Mouse (Mus musculus): Measurements from ENCODE around the gene Impdh1. TPM values are rescaled to one million over a fixed set of nuclear protein-coding genes. Genes with fewer than 3 reads are reported as not detected.
A peak's percentile ranks its signal among the peaks of the same experiment; 100 is the strongest.

The Impdh1 gene
- polyA plus RNA-seq, 1 experiment from 2014 or later, result 37.6 TPM

DNA sequence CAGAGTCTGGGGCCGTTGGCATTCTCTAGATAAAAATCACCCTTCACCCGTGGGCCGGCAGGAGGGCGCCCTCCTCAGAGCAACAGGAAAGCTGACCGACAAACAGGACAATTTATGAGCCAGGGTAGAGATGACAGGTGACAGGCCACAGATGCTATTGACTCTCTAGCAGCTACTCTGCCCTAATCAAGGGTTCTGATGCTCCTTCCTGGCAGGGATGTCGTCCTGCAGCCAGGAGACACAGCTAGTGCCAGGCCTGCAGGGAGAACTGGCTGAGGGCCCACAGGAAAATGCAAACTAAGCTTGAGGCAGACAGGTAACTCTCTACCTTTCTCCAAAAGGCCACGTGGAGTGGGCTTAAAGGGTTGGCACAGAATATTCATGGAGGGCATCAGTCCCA is 5.0 kb downstream of the Impdh1 start:
- 37% methylated on average over 7 of the region's 7 CpGs for WGBS
- Histone ChIP-seq H3K4me3 (peak overlapping the region; percentile 68), H3K27me3 (peaks cover 28% of the 10 kb centered on the region), H3K9ac (peak overlapping the region; percentile 83), H3K9me3 (replicated peaks) (no peaks in the 10 kb centered on the region), H3K27ac (no peak overlapping the region), H3K4me1 (peaks cover 46% of the 10 kb centered on the region), H3K4me2 (peak overlapping the region; percentile 92), H3K36me3 (ENCODE audit: poor library complexity, severe bottlenecking) (peaks cover 8% of the 10 kb centered on the region)
- ATAC-seq, result no peak; the same call in 1 of the 2 replicates

DNA sequence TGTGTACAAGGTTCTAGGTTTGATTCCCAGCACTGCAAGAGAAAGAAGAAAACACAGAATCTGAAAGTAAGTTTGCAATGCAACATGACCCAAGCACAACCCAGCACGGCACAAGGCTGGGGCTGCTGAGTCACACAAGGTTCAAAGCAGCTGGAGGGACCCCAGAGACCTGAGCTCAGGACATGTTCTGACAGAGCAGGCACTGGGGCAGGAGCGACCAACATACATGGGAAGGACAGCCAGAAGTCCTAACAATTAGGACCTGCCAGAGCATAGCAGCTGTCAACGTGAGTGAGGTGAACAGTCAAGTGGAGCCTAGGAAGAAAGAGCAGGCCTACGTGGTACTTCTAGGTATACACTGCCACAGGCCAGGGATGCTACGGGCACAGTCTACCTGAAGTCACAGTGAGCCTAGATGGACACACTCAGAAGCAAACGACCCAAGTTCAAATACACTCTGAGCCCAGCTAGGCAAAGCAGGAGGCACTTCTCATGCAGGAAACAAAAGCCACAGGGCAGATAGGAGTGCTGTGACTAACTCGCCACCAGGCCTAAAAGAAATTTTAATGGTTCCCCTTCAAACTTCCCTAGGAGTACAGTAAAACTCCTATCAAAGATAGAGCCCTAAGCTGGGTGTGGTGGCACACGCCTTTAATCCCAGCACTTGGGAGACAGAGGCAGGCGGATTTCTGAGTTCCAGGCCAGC is 5.8 kb downstream of the Impdh1 start:
- no peak overlapping the region for H3K9ac ChIP-seq
- 85% methylated on average over 9 of the region's 9 CpGs for WGBS
- H3K9me3 ChIP-seq (replicated peaks), result no peaks in the 10 kb centered on the region
- peaks cover 43% of the 10 kb centered on the region for H3K4me1 ChIP-seq
- no peak for ATAC-seq
- H3K4me2 ChIP-seq, result peak overlapping the region; percentile 10; the same call in 1 of the 2 replicates
- H3K36me3 ChIP-seq (ENCODE audit: poor library complexity, severe bottlenecking), result peaks cover 13% of the 10 kb centered on the region
- H3K27ac ChIP-seq, result no peak overlapping the region
- H3K27me3 ChIP-seq, result peaks cover 23% of the 10 kb centered on the region
- no peak overlapping the region for H3K4me3 ChIP-seq

DNA sequence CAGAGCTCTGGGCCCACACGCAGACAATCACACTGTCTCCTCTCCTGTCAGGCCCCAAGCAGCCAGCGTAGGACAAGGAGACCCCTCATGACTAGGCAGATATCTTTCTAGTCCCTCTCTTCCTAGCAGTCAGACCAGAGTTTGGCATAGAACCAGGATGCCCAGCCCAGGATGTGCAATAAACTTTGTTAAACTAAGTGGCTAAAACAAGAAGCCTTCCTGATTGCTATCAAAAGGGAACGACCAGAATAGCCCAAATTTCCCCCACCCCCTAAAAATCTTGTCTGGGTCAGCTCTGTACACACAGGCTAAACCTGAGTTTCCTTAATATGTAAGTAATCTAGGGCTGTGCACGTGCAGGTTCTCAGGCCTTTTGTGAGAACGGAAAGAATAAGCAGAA is 8.0 kb downstream of the Impdh1 start:
- 87% methylated on average over 5 of the region's 5 CpGs for WGBS
- Histone ChIP-seq H3K9ac (0 out of 2 replicates have a peak overlapping the region, but pooled peaks have one; percentile 21), H3K27ac (no peak overlapping the region)

DNA sequence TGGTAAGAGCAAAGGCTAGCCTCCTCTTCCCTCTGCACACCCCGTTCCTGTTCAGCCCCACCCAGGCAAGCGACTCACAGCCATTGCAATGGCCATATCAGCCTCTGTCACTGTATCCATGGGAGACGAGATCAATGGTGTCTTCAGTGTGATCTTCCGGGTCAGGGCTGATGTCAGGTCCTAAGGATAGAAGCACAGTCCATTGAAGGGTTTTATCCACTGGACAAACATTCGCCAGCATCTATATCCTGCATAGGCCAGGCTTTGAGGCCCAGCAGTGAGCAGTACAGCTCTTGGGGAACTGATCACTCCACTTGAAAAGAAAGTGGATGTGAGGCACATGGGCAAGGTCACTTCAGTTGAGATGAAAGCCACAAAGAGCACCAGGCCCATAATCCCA is 9.1 kb downstream of the Impdh1 start:
- ATAC-seq, result no peak
- peaks cover 18% of the 10 kb centered on the region for H3K4me1 ChIP-seq
- no peak overlapping the region for H3K4me3 ChIP-seq
- H3K9me3 ChIP-seq (replicated peaks), result no peaks in the 10 kb centered on the region
- H3K27ac ChIP-seq, result no peak overlapping the region
- H3K36me3 ChIP-seq (ENCODE audit: poor library complexity, severe bottlenecking), result peaks cover 40% of the 10 kb centered on the region
- no peak overlapping the region for H3K4me2 ChIP-seq
- no peak overlapping the region for H3K9ac ChIP-seq
- 90% methylated on average over 5 of the region's 5 CpGs for WGBS
- H3K27me3 ChIP-seq, result no peaks in the 10 kb centered on the region

More for the DNA sequence above, 8.0 kb downstream of the Impdh1 start:
- Histone ChIP-seq H3K4me1 (peaks cover 26% of the 10 kb centered on the region), H3K36me3 (ENCODE audit: poor library complexity, severe bottlenecking) (peaks cover 28% of the 10 kb centered on the region), H3K27me3 (peaks cover under 1% of the 10 kb centered on the region; the same call in 1 of the 2 replicates), H3K4me2 (no peak overlapping the region), H3K4me3 (no peak overlapping the region), H3K9me3 (replicated peaks) (no peaks in the 10 kb centered on the region)
- no peak for ATAC-seq

DNA sequence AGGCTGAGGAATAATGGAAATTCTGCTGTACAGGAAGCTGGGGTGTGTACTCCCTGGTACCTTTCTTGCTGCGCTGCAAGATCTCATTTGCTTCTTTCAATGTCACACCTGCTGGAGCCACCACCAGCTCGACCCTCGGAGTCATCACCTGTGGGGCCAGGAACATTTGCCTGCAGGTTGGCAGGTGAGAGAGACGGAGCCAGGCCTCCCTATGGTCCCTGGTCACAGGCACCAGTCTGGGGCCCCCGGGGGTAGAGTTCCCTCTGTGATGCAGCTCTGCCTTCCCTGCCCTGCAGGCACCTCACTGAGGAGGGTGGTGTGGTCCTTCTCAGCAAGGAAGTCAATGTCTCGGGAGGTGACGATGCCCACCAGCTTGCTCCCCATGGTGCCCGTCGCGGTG is 10.2 kb downstream of the Impdh1 start:
- Histone ChIP-seq H3K4me1 (peaks cover 11% of the 10 kb centered on the region), H3K9ac (no peak overlapping the region), H3K27ac (no peak overlapping the region), H3K9me3 (replicated peaks) (no peaks in the 10 kb centered on the region), H3K36me3 (ENCODE audit: poor library complexity, severe bottlenecking) (peaks cover 42% of the 10 kb centered on the region), H3K27me3 (no peaks in the 10 kb centered on the region), H3K4me2 (no peak overlapping the region), H3K4me3 (no peak overlapping the region)
- no peak for ATAC-seq
- WGBS, result 93% methylated on average over 10 of the region's 10 CpGs

DNA sequence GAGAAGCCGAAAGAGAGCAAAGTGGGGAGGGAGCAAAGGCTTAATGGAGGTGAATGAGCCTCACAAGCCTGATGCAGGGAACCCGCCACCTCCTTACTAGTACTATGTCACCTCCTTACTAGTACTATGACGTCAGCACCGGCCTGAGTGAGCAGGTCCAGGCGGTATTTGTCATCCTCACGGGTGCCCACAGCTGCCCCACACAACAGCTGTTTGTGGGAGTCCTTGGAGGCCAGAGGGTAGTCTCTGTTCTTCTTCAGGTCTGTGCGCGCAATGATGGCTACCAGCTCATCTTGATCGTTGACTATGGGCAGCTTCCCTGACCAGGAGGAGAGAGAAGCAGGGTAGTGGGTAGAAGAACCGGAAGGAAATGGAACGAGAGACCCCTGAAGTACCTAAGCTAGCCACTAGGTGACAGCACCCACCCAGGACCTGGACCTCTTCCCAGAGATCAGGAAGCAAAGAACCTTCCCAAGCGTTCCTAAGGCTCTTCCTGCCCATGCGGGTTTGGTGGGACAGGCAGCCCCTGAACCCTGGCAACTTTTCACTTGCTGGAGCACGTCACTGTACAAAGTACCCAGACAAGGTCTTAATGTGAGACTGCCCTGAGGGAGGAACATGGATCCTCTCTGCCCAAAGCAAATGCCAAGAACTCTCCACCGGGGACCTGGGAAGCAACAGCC is 11.1 kb downstream of the Impdh1 start:
- Histone ChIP-seq H3K4me2 (no peak overlapping the region), H3K4me1 (peaks cover 4% of the 10 kb centered on the region), H3K4me3 (no peak overlapping the region), H3K9me3 (replicated peaks) (no peaks in the 10 kb centered on the region), H3K36me3 (ENCODE audit: poor library complexity, severe bottlenecking) (peaks cover 46% of the 10 kb centered on the region), H3K27me3 (no peaks in the 10 kb centered on the region), H3K27ac (no peak overlapping the region), H3K9ac (no peak overlapping the region)
- WGBS, result 53% methylated on average over 15 of the region's 15 CpGs
- peak; percentile 23; the same call in 1 of the 2 replicates for ATAC-seq

DNA sequence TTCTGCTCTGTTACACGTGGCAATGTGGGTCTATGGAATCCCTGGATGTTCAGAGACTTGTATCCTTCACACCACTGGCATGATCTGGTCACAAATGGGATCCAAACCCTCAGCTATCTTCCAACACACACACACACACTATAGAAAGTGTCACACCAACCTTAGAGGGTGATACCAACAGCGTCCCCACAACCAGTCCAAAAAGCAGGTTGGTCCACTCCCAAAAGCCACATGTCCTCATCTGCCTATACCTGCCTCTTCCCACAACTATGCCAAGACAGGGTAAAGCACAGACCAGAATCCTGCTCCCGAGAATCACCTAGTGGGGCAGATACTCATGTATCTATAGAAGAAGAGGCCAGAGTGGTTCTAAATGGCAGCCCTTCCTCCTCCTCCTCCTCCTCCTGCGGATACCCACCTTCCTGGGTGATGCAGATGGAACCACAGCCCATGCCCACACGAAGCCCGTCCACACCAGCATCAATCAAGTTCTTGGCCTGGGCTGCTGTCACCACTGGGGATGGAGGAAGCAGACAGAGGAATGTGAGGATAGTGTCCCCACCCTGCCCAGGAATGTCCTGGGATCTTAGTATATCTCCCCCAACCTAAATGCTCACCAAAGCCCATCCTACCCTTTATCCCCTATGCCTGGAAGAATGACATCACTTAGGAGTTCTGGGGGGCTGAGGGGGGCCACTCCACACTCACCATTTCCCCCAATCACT is 12.1 kb downstream of the Impdh1 start:
- Histone ChIP-seq H3K4me2 (no peak overlapping the region), H3K4me3 (no peak overlapping the region), H3K27ac (no peak overlapping the region), H3K4me1 (peaks cover 2% of the 10 kb centered on the region; the same call in 1 of the 2 replicates), H3K9ac (no peak overlapping the region), H3K9me3 (replicated peaks) (no peaks in the 10 kb centered on the region), H3K27me3 (no peaks in the 10 kb centered on the region), H3K36me3 (ENCODE audit: poor library complexity, severe bottlenecking) (peaks cover 46% of the 10 kb centered on the region)
- WGBS, result 85% methylated on average over 6 of the region's 6 CpGs
- no peak for ATAC-seq

DNA sequence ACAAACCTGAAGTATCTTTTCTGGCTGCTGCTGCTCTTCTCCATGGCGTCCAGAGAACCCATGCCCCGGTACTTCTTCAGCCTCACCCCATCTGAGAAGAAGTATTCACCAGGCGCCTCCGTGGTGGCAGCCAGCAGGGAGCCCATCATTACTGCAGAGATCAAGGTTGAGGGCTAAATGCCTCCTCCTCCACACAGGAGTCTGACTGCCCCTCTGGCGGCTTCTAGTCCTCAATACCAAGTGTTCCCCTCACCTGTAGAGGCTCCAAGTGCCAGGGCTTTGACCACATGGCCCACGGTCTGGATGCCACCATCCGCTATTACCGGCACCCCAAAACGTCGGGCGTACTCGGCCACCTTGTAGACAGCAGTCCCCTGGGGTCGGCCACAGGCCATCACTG is 13.1 kb downstream of the Impdh1 start:
- WGBS, result 91% methylated on average over 13 of the region's 13 CpGs
- Histone ChIP-seq H3K9ac (no peak overlapping the region), H3K36me3 (ENCODE audit: poor library complexity, severe bottlenecking) (peaks cover 46% of the 10 kb centered on the region), H3K27ac (no peak overlapping the region), H3K27me3 (0 out of 2 replicates have a peak, but pooled peaks cover 2% of the 10 kb centered on the region), H3K9me3 (replicated peaks) (no peaks in the 10 kb centered on the region), H3K4me2 (no peak overlapping the region), H3K4me1 (peaks cover 10% of the 10 kb centered on the region), H3K4me3 (no peak overlapping the region)
- no peak for ATAC-seq

DNA sequence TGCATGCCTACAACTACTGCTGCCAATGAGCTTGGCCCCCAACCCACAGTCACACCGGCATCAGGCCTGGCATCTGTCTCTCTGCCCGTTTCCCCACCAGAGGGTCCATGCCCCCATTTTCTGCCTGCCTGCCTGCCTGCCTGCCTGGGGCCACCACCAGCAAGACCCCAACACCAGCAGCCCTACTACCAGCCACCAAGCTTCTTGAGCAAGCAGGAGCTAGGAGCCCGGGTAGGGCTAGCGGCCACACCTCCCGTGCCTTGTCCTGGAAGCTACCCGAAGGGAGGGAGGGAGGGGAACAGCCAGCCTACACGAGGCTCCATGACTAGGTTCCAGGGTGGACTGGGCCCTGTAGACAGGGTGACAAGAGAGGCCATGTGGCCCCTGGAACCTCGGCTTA is 14.2 kb downstream of the Impdh1 start:
- Histone ChIP-seq H3K36me3 (ENCODE audit: poor library complexity, severe bottlenecking) (peaks cover 45% of the 10 kb centered on the region), H3K4me2 (no peak overlapping the region), H3K27ac (no peak overlapping the region), H3K4me3 (no peak overlapping the region), H3K4me1 (peaks cover 12% of the 10 kb centered on the region), H3K9ac (no peak overlapping the region), H3K27me3 (peaks cover 10% of the 10 kb centered on the region; the same call in 1 of the 2 replicates), H3K9me3 (replicated peaks) (no peaks in the 10 kb centered on the region)
- 88% methylated on average over 8 of the region's 8 CpGs for whole genome bisulfite sequencing
- no peak for ATAC-seq

DNA sequence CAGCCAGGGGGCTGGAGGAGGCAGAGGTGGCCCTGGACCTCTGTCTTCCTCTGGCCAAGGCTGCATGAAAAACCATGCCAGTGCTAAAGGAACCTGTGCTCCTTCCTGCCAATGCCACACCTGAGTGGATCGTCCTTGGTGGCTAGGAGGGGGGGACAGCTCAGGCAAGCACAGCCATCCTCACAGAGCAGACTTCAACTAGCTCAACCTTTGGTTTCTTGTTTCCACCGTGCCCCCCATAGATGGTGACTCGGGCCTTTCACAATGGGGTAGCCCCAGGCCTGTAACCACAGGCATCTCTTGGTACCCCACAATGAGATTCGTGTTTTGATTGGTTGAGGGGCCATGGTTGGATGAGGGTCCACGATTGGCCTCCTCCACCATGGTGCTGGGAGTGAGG is 14.8 kb downstream of the Impdh1 start:
- no peak overlapping the region for H3K4me3 ChIP-seq
- H3K4me2 ChIP-seq, result no peak overlapping the region
- WGBS, result 88% methylated on average over 5 of the region's 5 CpGs
- ATAC-seq, result no peak
- H3K36me3 ChIP-seq (ENCODE audit: poor library complexity, severe bottlenecking), result peaks cover 39% of the 10 kb centered on the region
- H3K9me3 ChIP-seq (replicated peaks), result no peaks in the 10 kb centered on the region
- peaks cover 13% of the 10 kb centered on the region; the same call in 1 of the 2 replicates for H3K27me3 ChIP-seq
- peaks cover 12% of the 10 kb centered on the region for H3K4me1 ChIP-seq
- H3K9ac ChIP-seq, result no peak overlapping the region
- no peak overlapping the region for H3K27ac ChIP-seq

DNA sequence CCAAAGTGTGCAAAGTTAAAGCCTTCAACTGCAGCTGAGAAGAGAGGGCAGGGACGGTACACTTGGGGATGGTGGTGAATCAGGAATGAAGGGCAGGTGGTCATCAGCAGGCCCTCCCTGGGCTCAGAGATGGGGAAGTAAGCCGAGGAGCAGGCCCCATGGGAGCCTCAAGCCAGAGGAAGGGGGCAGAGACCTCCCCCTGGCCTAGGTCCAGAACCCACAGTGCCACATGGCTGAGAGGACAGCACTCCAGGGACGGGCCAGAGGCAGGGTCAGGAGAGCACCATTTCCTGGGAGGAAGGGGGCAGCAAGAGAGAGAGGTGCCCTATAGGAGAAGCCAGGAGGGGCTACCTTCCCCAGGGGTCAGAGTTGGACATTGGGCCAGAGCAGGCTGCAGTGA is 15.7 kb downstream of the Impdh1 start:
- Histone ChIP-seq H3K4me1 (peaks cover 12% of the 10 kb centered on the region), H3K27ac (no peak overlapping the region), H3K4me2 (no peak overlapping the region), H3K36me3 (ENCODE audit: poor library complexity, severe bottlenecking) (peaks cover 33% of the 10 kb centered on the region), H3K27me3 (peaks cover 19% of the 10 kb centered on the region; the same call in 1 of the 2 replicates), H3K9me3 (replicated peaks) (no peaks in the 10 kb centered on the region), H3K4me3 (no peak overlapping the region), H3K9ac (no peak overlapping the region)
- ATAC-seq, result no peak
- WGBS, result 71% methylated on average over 3 of the region's 3 CpGs
